Mouse (Mus musculus) embryonic facial prominence, embryonic 14.5 days (tissue): ENCODE measurements at regions not wholly inside any gene's neighbourhood (a gene's known extent, or its start where the extent isn't known, plus 50 kb on each side); places are given as distances from the start of the nearest gene placed in this dataset.

ENCODE experiments used
- ATAC-seq: fragments of 200-750 bp; cut with Nextera tagmentation; 2 replicates; pipeline ENCODE4 v1.8.0; 2017; ENCODE audit warnings: low read depth, moderate number of reproducible peaks, moderate TSS enrichment
- DNase-seq: peaks from one replicate; pipeline ENCODE4 v3.0.0-alpha.2; 2015; ENCODE audit warnings: low spot score
- H3K27ac ChIP-seq: fragments of 300-500 bp; sonication (generic); replicated peaks from 2 replicates; pipeline ENCODE4 v1.5.1; 2014; ENCODE audit warnings: low read depth, mild to moderate bottlenecking, low read length, moderate library complexity
- H3K27me3 ChIP-seq: fragments of 300-500 bp; sonication (generic); replicated peaks from 2 replicates; pipeline ENCODE4 v1.6.1; 2014; ENCODE audit warnings: low read length; ENCODE audit not compliant: control insufficient read depth, insufficient read depth
- H3K36me3 ChIP-seq: fragments of 300-500 bp; sonication (generic); 2 replicates; pipeline ENCODE4 v1.6.1; 2014; ENCODE audit warnings: low read length, mixed read lengths; ENCODE audit not compliant: control insufficient read depth, insufficient read depth
- H3K4me1 ChIP-seq: fragments of 300-500 bp; sonication (generic); 2 replicates; pipeline ENCODE4 v1.6.1; 2014; ENCODE audit warnings: antibody characterized with exemption, low read length; ENCODE audit not compliant: control insufficient read depth, insufficient read depth
- H3K4me2 ChIP-seq: fragments of 300-500 bp; sonication (generic); 2 replicates; pipeline ENCODE4 v1.6.1; 2014; ENCODE audit warnings: low read depth, mild to moderate bottlenecking, low read length, moderate library complexity, mixed read lengths
- H3K4me3 ChIP-seq: fragments of 300-500 bp; sonication (generic); 2 replicates; pipeline ENCODE4 v1.5.1; 2014; ENCODE audit warnings: low read depth, mild to moderate bottlenecking, low read length
- H3K9ac ChIP-seq: fragments of 300-500 bp; sonication (generic); 2 replicates; pipeline ENCODE4 v1.6.1; 2014; ENCODE audit warnings: low read depth, mild to moderate bottlenecking, low read length, moderate library complexity, mixed read lengths
- H3K9me3 ChIP-seq: fragments of 300-500 bp; sonication (generic); 2 replicates; pipeline ENCODE4 v1.6.1; 2016; ENCODE audit warnings: low read length; ENCODE audit not compliant: control insufficient read depth
- WGBS: fragments of 180-500 bp; shearing (Covaris S2); extraction: QIAGEN DNeasy Blood & Tissue Kit; methylation state at CpG from one replicate; pipeline ENCODE4 v1.1.7; 2014; 5-methylcytosine and 5-hydroxymethylcytosine counted together

GRCm38 (mm10) chr1:32872920-32873319, 325.8 kb upstream of the Gm5415 start:
- 72% methylated on average over 8 of the region's 8 CpGs for WGBS
- Histone ChIP-seq H3K36me3 (no peaks in the 10 kb centered on the region), H3K27me3 (no peaks in the 10 kb centered on the region), H3K27ac (no peak overlapping the region), H3K9me3 (no peaks in the 10 kb centered on the region), H3K4me3 (no peak overlapping the region), H3K4me1 (no peaks in the 10 kb centered on the region), H3K4me2 (no peak overlapping the region), H3K9ac (no peak overlapping the region)
- ATAC-seq (no peak), DNase-seq (no peak)

- no peaks in the 10 kb centered on the region for H3K27me3 ChIP-seq
- H3K36me3 ChIP-seq, result no peaks in the 10 kb centered on the region
- H3K27ac ChIP-seq, result no peak overlapping the region
- no peak overlapping the region for H3K4me2 ChIP-seq
- H3K4me3 ChIP-seq, result no peak overlapping the region
- H3K9ac ChIP-seq, result no peak overlapping the region
- WGBS, result 80% methylated on average over 1 of the region's 1 CpGs
- H3K9me3 ChIP-seq, result no peaks in the 10 kb centered on the region
- no peak for DNase-seq
- ATAC-seq, result no peak
- no peaks in the 10 kb centered on the region for H3K4me1 ChIP-seq
Measured at GRCm38 (mm10) chr1:32866111-32866510, 319.0 kb upstream of the Gm5415 start.

- no peak for ATAC-seq
- WGBS, result 82% methylated on average over 1 of the region's 1 CpGs
- no peak for DNase-seq
Measured at GRCm38 (mm10) chr1:32858040-32858439, 310.9 kb upstream of the Gm5415 start.

More at GRCm38 (mm10) chr1:32858040-32858439, 310.9 kb upstream of the Gm5415 start:
- Histone ChIP-seq H3K9me3 (no peaks in the 10 kb centered on the region), H3K27me3 (no peaks in the 10 kb centered on the region), H3K36me3 (no peaks in the 10 kb centered on the region), H3K4me1 (no peaks in the 10 kb centered on the region), H3K4me3 (no peak overlapping the region), H3K4me2 (no peak overlapping the region), H3K9ac (no peak overlapping the region), H3K27ac (no peak overlapping the region)
